Comparison of ENCODE assay signal across 18 mouse cellular contexts in the genomic region with DNA sequence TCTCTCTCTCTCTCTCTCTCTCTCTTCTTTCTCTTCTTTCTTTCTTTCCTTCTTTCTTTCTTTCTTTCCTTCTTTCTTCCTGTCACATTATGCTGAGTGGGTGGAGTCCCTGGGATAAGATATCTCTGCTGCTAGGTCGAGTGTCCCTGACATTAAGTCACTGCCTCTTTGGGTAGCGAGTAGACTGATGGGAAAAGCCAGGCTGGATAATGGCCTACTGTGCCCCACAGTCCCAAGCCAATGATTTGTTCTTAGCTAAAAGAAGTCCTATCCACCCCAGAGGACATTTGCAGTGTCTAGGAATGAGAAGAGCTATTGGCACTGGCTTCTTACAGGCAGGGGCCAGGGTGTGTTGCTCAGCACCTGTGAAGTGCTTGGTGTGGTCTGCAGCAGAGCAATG.
"Had no signal": no experiment of that assay in that cellular context is flagged by ENCODE, and none has a peak within 500 bp of the region (broad histone marks: within the 10 kb centered on the region; RNA-seq: fewer than 3 reads in every experiment).

No protein-coding gene starts in this region.

- H3K4me3 ChIP-seq: layer of hippocampus, adult 2 months; limb, embryonic 10.5 days; limb, embryonic 13.5 days; liver, embryonic 12.5 days; liver, embryonic 15.5 days; lung, embryonic 15.5 days; megakaryocyte, embryonic 14.5 days; midbrain, embryonic 10.5 days; midbrain, embryonic 15.5 days; myocyte had no signal

- H3K9ac ChIP-seq: limb, embryonic 13.5 days; liver, embryonic 12.5 days; liver, embryonic 15.5 days; lung, embryonic 15.5 days; midbrain, embryonic 15.5 days had no signal

- DNase-seq: kidney, adult 2 months; kidney, postnatal 25 days; liver; lung, adult 18-20 months; lung, postnatal 36 days; thymus, adult 18-20 months; thymus, postnatal 36 days had no signal

- H3K4me1 ChIP-seq: limb, embryonic 13.5 days; liver, embryonic 12.5 days; liver, embryonic 15.5 days; lung, embryonic 15.5 days; midbrain, embryonic 15.5 days had no signal

- H3K4me2 ChIP-seq: limb, embryonic 13.5 days; liver, embryonic 12.5 days; liver, embryonic 15.5 days; lung, embryonic 15.5 days; midbrain, embryonic 15.5 days had no signal

- H3K27ac ChIP-seq: kidney, postnatal 0 days; limb, embryonic 10.5 days; limb, embryonic 13.5 days; liver, embryonic 12.5 days; liver, embryonic 15.5 days; lung, embryonic 15.5 days; midbrain, embryonic 10.5 days; midbrain, embryonic 15.5 days had no signal

- H3K27me3 ChIP-seq: limb, embryonic 13.5 days; liver, embryonic 15.5 days; lung, embryonic 15.5 days; midbrain, embryonic 15.5 days had no signal

- H3K36me3 ChIP-seq: limb, embryonic 10.5 days; limb, embryonic 13.5 days; liver, embryonic 12.5 days; liver, embryonic 15.5 days; lung, embryonic 15.5 days; midbrain, embryonic 10.5 days; midbrain, embryonic 15.5 days had no signal

- H3K9me3 ChIP-seq: limb, embryonic 10.5 days; liver, embryonic 12.5 days; liver, embryonic 15.5 days; lung, embryonic 15.5 days; megakaryocyte, embryonic 14.5 days; midbrain, embryonic 15.5 days had no signal

- ATAC-seq: liver, embryonic 12.5 days; midbrain, embryonic 15.5 days had no signal
